Mouse (Mus musculus) kidney, adult 9 months (tissue): ENCODE results near the gene Hsf4.
"Not testable (repeated sequence)": the region's sequence is repeated elsewhere in the genome, so short reads cannot be mapped to it uniquely, and the experiment has no call there.

Experiments
- DNase-seq: peaks from one replicate; pipeline ENCODE4 v3.0.0; 2022

Gene Hsf4

DNA sequence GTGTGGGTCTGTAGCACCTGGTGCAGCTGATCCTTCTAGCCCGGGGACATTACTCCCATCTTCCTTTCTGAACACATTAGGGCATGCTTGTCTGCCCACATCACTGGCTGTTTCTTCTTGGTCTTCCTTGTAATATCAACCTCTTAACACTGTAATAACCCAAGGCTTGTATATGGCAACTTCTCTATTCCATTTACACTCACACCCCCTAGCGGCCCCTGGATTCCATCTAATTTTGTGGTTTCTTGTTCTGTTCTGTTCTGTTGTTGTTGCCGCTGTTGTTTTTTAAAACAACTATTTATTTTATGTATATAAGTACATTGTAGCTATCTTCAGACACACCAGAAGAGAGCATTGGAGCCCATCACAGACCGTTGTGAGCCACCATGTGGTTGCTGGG is 17.3 kb downstream of the Hsf4 start:
- DNase-seq: no peak

- no peak for DNase-seq
Observed at GRCm38 (mm10) chr8:105288231-105288630, 18.6 kb downstream of the Hsf4 start.

DNA sequence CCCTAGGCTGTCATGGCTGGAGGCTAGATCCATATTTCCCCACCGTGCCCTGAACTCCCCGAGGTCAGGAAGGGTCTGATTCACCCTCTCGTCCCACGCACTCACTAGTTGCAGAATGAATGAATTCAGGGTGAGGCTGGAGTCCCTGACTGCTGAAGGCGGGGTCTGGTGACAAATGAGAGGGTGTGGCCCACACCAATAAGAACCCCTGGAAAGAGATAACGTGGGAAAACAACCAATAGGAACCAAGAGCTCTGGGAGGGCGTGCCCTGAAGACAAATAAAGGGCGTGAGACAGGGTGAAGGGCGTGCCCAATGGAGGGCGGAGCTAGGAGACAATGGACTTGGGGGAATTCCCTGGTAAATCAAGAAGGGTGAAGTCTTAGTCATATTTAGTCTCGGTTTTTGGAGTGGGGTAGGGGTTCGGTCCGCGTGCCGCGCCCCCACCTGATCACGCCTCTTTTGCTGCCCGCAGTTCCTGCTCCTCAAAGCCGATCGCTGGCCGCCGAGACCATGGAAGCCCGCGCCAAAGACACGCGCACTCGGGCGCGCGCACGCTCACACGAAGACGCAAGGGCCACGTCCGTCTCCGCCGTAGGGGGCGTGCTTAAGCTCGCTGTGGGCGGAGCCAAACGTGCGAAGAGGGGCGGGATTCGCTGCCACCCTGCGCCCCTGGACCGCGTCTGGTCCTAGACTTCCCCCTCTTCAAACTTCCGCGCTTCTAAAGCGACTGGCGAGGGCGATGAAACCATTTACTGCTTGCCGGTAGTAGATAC is 19.5 kb downstream of the Hsf4 start:
- peak; percentile 91 for DNase-seq

DNA sequence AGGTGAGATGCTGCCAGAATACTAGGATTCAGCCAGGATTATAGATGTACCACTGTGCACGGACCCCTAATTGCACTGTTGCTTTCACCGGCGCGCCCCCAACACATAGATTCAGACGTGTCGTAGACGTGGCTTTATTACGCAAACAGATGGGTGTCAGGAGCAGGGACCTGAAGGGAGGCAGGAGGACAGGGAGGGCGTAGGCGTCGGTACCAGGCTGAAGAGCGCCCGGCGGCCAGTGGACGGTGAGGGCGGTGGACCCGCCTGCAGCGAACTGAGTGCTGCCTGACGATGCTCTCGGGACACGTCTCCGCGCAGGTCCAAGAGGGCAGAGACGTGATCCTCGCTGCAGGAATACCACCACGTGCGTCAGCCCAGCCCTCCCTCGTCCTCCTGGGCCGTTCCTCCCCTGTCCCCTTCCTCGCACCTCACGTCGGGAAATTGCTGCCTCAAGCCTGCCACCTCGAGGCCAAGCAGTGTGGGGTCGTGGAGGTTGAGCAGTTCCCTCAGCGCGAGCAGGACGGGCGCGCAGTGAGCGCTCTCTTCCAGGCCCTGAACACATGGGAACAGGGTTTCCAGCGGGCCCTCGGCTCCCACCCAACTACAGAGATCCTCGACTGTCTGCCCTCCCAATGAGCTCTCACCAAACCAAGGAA is 20.3 kb downstream of the Hsf4 start, which contains the start of gene 4931428F04Rik:
4931428F04Rik (minus strand) TSS at position 60 of the 656 bp plus-strand sequence.
- no peak for DNase-seq

- DNase-seq: peak; percentile 92
Observed at GRCm38 (mm10) chr8:105290554-105291314, 21.1 kb downstream of the Hsf4 start.

DNA sequence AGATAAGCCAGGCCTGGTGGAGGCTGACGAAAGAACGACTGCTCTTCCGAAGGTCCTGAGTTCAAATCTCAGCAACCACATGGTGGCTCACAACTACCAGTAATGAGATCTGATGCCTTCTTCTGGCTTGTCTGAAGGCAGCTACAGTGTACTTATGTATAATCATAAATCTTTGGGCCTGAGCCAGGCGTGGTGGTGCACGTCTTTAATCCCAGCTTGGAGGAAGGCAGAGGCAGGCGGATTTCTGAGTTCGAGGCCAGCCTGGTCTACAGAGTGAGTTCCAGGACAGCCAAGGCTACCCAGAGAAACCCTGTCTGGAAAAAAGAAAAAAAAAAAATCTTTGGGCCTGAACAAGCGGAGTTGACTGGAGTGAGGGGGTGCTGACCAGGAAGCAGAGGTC is 21.8 kb downstream of the Hsf4 start:
- not testable (repeated sequence) for DNase-seq

DNA sequence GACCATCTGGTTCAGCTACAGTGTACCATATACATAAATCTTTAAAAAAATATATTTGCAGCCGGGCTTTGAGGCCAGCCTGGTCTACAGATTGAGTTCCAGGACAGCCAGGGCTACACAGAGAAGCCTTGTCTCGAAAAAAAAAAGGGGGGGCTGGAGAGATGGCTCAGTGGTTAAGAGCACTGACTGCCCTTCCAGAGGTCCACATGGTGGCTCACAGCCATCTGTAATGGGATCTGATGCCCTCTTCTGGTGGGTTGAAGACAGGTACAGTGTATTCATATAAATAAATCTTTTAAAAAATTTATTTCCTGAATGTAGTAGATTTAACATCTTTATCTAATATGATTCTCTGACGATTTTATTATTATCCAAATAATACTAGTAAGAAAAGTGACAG is 22.2 kb downstream of the Hsf4 start:
- DNase-seq: not testable (repeated sequence)

DNA sequence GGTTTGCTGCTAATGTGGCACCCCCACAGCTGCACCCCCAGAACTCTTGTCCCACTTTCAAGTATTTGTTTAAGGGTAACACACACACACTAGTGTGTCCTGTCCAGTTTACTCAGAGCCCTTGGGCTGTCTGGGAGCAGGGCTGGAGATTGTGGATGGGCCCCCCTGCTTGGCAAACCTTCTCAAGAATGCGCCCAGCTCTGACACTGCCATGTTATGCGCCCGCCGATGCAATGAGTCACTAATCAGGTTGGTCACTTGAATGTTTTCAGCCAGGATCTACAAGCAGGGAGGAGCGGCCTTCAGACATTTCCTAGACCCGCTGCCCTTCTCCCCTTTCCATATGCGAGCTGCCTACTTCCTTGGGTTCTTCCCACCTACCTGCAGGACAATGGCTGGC is 22.9 kb downstream of the Hsf4 start:
- no peak for DNase-seq

- no peak for DNase-seq
Observed at GRCm38 (mm10) chr8:105293405-105293804, 23.8 kb downstream of the Hsf4 start.

DNA sequence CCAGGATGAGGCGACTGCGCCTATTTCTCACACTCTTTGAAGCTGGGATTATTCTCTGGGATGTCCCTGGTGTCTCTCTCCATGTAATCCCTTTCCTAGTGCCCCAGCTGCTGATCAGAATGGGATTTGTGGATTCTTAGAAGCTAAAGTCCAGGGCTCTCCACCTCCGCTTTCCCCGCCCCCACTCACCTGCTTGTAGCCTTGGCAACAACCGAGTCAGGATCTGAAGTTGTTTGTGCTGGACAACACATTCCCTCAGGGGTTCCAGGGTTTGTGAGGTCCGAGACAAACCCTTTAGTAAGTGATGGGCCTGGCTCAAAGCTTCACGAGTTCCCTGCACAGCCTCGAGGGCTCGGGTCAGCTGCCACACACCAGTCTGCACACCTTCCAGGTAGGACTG is 25.2 kb downstream of the Hsf4 start:
- no peak for DNase-seq

GRCm38 (mm10) chr8:105295256-105295655 is 25.7 kb downstream of the Hsf4 start:
- no peak for DNase-seq

DNA sequence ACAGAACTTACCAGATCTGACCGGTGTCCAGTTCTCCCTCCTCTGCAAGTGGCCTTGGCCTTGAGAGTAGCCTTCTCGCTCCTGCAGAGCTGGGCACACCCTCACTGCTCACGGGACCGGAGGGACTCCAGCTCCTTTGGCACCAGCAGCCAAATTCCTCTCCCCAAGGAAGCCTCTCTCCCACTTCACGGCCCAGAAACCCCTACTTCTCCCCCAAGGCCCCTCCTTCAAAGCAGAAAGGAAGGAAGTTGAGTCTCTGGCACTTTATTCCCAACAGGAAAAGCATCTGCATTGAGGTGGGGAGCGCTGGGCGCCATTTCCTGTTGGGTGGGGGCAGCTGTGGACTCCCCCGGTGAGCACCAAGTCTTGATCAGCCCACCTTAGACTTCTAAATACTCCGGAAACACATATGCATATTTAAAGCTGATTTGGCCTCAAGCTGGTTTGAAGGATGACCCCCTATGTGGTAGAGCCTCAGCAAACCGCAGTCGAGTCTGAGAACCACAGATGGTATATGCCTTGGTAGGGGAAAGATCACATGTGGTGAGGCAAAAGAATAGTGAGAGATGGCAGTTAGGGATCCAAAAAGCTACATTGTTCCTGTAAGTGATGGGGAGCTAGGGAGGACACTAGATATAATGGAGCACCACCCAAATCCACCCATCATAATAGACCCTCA is 26.4 kb downstream of the Hsf4 start, which contains the start of gene Exoc3l:
Exoc3l (minus strand) TSS at position 207 of the 679 bp plus-strand sequence.
- no peak for DNase-seq

- peak; percentile 95 for DNase-seq
Observed at GRCm38 (mm10) chr8:105297511-105298192, 28.1 kb downstream of the Hsf4 start, which contains the start of gene E2f4. Gene E2f4, plus strand, starts transcription at chr8:105297663.

DNA sequence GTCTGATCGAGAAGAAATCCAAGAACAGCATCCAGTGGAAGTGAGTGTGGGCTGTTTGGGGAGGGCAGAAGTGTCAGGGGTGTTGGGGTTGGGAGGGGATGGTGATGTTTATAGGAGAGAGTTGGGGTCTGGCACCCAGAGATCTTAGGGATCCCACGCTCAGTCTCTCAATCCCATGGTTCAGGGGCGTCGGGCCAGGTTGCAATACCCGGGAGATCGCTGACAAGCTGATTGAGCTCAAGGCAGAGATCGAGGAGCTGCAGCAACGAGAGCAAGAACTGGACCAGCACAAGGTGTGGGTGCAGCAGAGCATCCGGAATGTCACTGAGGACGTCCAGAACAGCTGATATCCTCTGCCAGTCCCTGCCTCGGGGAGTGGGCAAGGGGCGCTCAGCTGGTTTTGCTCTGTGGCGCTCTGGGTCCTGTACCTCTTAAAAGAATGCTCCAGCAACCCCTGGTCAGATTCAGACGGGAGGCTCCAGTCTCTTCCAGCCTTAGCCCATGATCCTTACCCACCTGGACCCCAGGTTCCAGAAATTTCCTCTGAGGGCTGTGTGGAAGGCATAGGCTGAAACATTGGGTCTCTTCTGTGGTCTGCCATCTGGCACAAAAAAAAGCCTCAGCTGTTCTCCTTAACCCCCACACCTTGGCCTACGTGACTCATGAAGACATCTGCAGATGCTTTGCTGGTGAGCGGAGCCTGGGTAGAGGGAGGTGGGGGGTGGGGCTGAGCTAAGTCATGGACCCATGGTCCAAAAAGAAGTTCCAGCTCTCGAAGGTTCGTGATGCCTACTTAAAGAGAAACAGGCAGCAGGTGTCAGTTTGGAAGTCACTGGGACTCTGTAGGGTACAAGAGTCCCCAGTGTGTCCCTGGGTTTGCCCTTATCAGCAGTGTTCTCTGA is 29.0 kb downstream of the Hsf4 start:
- DNase-seq: no peak

DNA sequence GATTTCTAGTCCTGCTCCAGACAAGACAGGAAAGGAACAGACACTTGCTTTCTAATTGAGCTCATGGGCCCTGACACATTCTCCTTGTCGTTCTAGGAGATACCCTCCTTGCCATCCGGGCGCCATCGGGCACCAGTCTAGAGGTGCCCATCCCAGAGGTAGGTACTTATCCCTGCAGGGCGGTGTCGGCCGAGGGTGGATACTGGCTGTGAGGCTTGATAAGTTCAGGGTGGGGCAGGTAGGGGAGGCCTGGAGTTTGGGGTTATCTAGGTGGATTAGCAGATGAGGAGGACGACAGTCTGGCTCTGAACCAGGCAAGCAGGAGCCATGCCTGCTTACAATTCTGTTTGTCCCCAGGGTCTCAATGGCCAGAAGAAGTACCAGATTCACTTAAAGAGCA is 30.4 kb downstream of the Hsf4 start:
- no peak for DNase-seq

DNA sequence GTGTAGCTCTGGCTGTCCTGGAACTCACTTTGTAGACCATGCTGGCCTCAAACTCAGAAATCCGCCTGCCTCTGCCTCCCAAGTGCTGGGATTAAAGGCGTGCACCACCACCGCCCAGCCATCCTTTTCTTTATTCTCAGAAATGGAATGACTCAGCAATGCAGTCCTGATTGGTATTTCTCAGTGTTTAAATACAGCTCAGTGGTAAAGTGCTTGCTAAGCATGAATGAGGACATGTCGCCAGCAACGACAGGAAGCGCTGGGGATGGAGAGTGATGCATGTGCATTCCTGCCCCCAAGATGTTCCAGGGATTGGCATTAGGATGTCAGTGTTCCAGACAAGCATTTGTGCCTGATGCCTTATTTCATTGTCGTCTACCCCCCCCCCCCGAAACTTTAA is 33.8 kb downstream of the Hsf4 start:
- DNase-seq: no peak

DNA sequence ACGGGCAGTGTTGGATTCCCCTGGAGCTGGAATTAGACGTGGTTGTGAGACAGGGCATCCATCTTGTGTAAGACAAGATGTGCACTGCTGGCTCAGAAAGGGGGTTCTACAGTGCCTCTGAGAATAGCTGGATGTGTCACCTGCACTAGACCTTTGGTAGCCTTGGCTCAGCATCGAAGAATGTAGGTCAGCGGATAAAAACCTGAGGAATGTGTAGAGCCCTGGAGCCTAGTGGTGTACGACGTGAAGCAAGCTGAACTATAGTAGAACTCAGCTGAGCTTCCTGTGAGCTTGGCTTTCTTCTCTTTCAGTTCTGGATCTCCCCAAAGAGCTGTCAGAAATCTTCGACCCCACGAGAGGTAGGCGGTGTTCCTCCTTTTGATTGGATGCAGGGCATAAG is 34.3 kb downstream of the Hsf4 start:
- no peak for DNase-seq

DNA sequence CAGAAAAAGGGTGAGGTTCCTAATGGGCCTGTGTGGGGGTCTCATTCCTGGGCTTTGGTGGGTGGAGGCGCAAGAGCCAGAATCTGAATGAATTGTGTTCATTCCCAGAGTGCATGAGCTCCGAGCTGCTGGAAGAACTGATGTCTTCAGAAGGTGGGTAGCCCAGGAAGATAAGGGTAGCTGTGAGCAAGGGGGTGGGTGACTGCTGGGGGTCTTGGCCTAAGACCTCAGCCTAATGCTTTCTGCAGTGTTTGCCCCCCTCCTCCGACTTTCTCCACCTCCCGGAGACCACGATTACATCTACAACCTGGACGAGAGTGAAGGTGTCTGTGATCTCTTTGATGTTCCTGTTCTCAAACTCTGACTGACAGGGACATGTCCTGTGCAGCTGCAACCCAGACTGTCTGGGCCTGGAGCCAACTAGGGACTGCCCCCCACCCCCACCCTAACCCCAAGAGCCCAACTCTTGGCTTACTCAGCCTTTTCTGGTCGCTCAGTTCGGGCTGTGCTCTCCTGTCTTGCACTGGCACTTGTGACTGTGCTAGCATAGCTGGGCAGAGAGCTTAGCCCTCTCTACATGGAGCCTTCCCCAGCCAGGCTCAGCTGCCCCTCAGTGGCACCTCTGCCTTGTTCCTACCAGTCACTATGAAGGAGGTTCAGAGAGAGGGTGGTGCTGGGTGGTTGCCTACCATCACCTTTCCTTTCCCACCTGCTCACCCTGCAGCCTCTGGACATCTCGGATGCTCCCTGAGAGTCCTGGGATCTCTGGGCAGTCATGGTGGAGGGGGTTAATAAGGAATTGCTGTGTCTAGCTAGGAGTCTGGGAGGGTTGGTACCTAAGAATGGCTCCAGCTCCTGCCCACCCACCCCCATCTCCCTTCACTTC is 35.0 kb downstream of the Hsf4 start:
- no peak for DNase-seq

DNA sequence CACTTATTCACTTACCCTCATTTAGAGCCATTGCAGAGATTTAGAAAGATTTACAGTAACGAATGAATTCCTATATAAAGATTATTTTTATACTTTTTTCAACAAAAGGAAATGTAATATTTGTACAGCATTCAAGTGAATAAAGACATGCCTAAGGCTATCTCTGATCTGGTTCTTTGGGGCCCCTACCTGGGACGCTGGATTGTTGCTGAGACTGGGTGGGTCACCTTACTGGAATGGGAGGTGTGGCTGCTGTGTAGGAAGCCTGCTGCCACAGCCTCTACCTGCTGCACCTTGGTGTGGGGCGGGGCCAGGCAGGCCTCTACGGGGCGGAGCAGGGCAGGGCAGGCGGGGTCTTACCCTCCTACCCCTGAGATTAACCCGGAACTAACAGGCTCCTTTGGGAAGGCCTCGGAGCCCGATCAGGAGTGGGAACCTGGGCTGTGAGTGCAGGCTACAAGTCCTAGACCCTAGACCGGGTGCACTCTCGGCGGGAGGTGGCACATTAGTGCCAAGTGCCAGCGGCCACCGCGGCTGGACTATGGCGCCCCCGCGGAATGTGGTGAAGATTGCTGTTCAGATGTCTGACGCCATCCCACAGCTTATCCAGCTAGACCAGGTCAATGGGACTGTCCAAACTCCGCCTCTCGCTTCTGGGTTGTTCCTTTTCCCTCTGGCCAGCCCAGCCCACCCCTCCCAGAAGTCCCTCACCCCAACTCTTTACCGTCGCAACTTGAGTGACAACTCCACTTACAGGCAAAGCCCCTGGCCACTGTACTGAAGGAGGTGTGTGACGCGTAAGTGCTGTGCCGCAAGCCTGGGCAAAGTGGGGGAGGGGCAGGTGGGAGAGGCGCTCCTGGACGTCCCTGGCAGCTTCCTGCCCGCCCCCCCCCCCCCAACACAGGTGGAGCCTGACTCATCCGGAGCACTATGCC is 35.9 kb downstream of the Hsf4 start, which contains the start of gene Elmo3:
Elmo3 (plus strand) TSS at position 391 of the 935 bp plus-strand sequence.
- peak; percentile 94 for DNase-seq
